Mouse (Mus musculus): ENCODE measurements at regions not wholly inside any gene's neighbourhood (a gene's known extent, or its start where the extent isn't known, plus 50 kb on each side); places are given as distances from the start of the nearest gene placed in this dataset.

- no peak for DNase-seq (ENCODE audit: low read depth, low spot score)
Measured at GRCm38 (mm10) chr9:86961663-86962062, 53.7 kb upstream of the Ripply2 start.

GRCm38 (mm10) chr9:86957076-86957475 is 58.3 kb upstream of the Ripply2 start:
- no peak for DNase-seq (ENCODE audit: low read depth, low spot score)

GRCm38 (mm10) chr9:86955720-86956119 is 59.6 kb upstream of the Ripply2 start:
- peak; percentile 33 for DNase-seq (ENCODE audit: low read depth, low spot score)

- peak; percentile 3 for DNase-seq (ENCODE audit: low read depth, low spot score)
Measured at GRCm38 (mm10) chr9:86951958-86952509, 63.3 kb upstream of the Ripply2 start.

- no peak for DNase-seq (ENCODE audit: low read depth, low spot score)
Measured at GRCm38 (mm10) chr9:86949885-86950284, 65.5 kb upstream of the Ripply2 start.

GRCm38 (mm10) chr9:86931196-86931595 is 50.7 kb upstream of the Snap91 start:
- no peak for DNase-seq (ENCODE audit: low read depth, low spot score)

Measured in R1 (cell line).